Mouse (Mus musculus): ENCODE measurements around the gene Fam161b.

- TF ChIP-seq CTCF (IDR thresholded peaks at IDR 0.05; ENCODE audit: insufficient read depth, low read length) (no peak), POLR2A (IDR thresholded peaks at IDR 0.05; ENCODE audit: borderline replicate concordance, extremely low read depth, low read depth, low read length) (no peak)
Measured at GRCm38 (mm10) chr12:84299265-84299664, 62.4 kb downstream of the Fam161b start.
